Mouse (Mus musculus) kidney, adult 2 months (tissue): Measurements from ENCODE around the gene Sf3b1.

Experiments used
- CTCF ChIP-seq: fragments of 200-500 bp; conservative IDR thresholded peaks from 2 replicates; pipeline ENCODE4 v1.5.1; 2011; ENCODE audit warnings: low read depth, mild to moderate bottlenecking, control low read depth, low read length, moderate library complexity, mixed read lengths; ENCODE audit not compliant: insufficient read depth, insufficient read length
- POLR2A ChIP-seq: fragments of 200-500 bp; IDR thresholded peaks from one replicate; pipeline ENCODE4 v1.6.1; 2011; ENCODE audit warnings: low read depth, low read length, control low read depth

- TF ChIP-seq CTCF, result no peak
- TF ChIP-seq POLR2A, result no peak
Observed at GRCm38 (mm10) chr1:54935466-54935865, 91.8 kb downstream of the Sf3b1 start.
